Mouse (Mus musculus) heart, embryonic 13.5 days (tissue): ENCODE measurements around the gene Tyw5. TPM values are rescaled to one million over a fixed set of nuclear protein-coding genes. Genes with fewer than 3 reads are reported as not detected.

Experiments used
- polyA plus RNA-seq: library from polyadenylated mRNA; unstranded; fragments of >200 nt; fragmentation: Nextera tagmentation; extraction: Ambion mirVana; gene quantifications from 2 replicates; pipeline ENCODE4 v1.2.1, GENCODE M21; 2015

Tyw5 gene
- polyA plus RNA-seq, 1 experiment from 2014 or later, result 21.0 TPM

Other genes with a start within 250 kb of the Tyw5 start
- 8.4 and 8.6 TPM in 2 replicates for gene 1700066M21Rik, start 29.5 kb downstream of the Tyw5 start, polyA plus RNA-seq
- gene Maip1, start 773 bp downstream of the Tyw5 start, polyA plus RNA-seq, result 14.8 and 14.9 TPM in 2 replicates